Mouse (Mus musculus): Measurements from ENCODE around the gene Sash1.

DNA sequence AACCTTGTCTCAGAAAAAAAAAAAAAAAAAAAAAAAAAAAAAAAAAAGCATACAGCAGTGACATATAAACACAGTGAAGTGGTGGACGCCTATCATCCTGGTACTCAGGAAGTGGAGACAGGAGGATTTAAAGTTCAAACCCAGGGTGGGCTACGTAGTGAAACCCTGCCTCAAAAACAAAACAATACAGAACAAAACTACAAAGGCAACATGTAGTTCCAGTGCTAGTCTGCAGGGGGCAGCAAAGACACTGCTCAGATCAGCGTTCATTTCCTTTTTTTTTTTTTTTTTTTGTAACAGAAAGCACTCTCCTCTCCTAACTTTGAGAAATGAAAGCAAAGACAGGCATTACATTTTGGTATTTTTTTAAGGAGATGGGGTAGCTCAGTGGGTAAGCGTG is 203.0 kb downstream of the Sash1 start:
- TF ChIP-seq POLR2A (IDR thresholded peaks at IDR 0.05; ENCODE audit: control insufficient read depth, extremely low read depth, insufficient read depth, low read length, poor library complexity) = no peak
- no peak for TF ChIP-seq CTCF (IDR thresholded peaks at IDR 0.05; ENCODE audit: borderline replicate concordance, control insufficient read depth, extremely low read depth, insufficient read depth, low read length, poor library complexity)
